Mouse (Mus musculus) intestine, embryonic 14.5 days (tissue): ENCODE results near the gene Trim15. TPM values are rescaled to one million over a fixed set of nuclear protein-coding genes. Genes with fewer than 3 reads are reported as not detected.

ENCODE experiments used
- ATAC-seq: fragments of 200-750 bp; cut with Nextera tagmentation; replicated peaks from 2 replicates; pipeline ENCODE4 v1.8.0; 2017; ENCODE audit warnings: low read depth, moderate number of reproducible peaks, moderate TSS enrichment, moderate library complexity; ENCODE audit not compliant: low FRiP score, low TSS enrichment
- DNase-seq: peaks from one replicate; pipeline ENCODE4 v3.0.0-alpha.2; 2018; ENCODE audit warnings: low spot score
- H3K27ac ChIP-seq: fragments of 300-500 bp; sonication (generic); 2 replicates; pipeline ENCODE4 v1.5.1; 2014; ENCODE audit warnings: low read depth, mild to moderate bottlenecking, control low read depth
- H3K27me3 ChIP-seq: fragments of 300-500 bp; sonication (generic); replicated peaks from 2 replicates; pipeline ENCODE4 v1.6.1; 2014; ENCODE audit warnings: low read length, control low read depth; ENCODE audit not compliant: control insufficient read depth, insufficient read depth
- H3K36me3 ChIP-seq: fragments of 300-500 bp; sonication (generic); 2 replicates; pipeline ENCODE4 v1.6.1; 2014; ENCODE audit warnings: low read length, control low read depth; ENCODE audit not compliant: control insufficient read depth, insufficient read depth
- H3K4me1 ChIP-seq: fragments of 300-500 bp; sonication (generic); replicated peaks from 2 replicates; pipeline ENCODE4 v1.6.1; 2014; ENCODE audit warnings: low read length, control low read depth, mixed read lengths; ENCODE audit not compliant: control insufficient read depth, insufficient read depth
- H3K4me2 ChIP-seq: fragments of 300-500 bp; sonication (generic); 2 replicates; pipeline ENCODE4 v1.6.1; 2014; ENCODE audit warnings: low read length
- H3K4me3 ChIP-seq: fragments of 300-500 bp; sonication (generic); 2 replicates; pipeline ENCODE4 v1.5.1; 2014; ENCODE audit warnings: low read depth, low read length, control low read depth, mixed read lengths
- H3K9ac ChIP-seq: fragments of 300-500 bp; sonication (generic); 2 replicates; pipeline ENCODE4 v1.6.1; 2014; ENCODE audit warnings: mild to moderate bottlenecking, low read length
- H3K9me3 ChIP-seq: fragments of 300-500 bp; sonication (generic); 2 replicates; pipeline ENCODE4 v1.6.1; 2016; ENCODE audit warnings: low read length, control low read depth; ENCODE audit not compliant: control insufficient read depth
- WGBS: fragments of 180-500 bp; shearing (Covaris S2); extraction: QIAGEN DNeasy Blood & Tissue Kit; methylation state at CpG from one replicate; pipeline ENCODE4 v1.1.7; 2014; 5-methylcytosine and 5-hydroxymethylcytosine counted together
- polyA plus RNA-seq: library from polyadenylated mRNA; unstranded; fragments of >200 nt; fragmentation: Nextera tagmentation; extraction: Ambion mirVana; gene quantifications from 2 replicates; pipeline ENCODE4 v1.2.1, GENCODE M21; 2014

Gene Trim15
- polyA plus RNA-seq, 1 experiment from 2014 or later: 1.3 TPM

GRCm38 (mm10) chr17:36885132-36885790 is 18.3 kb upstream of the Trim15 start:
- Histone ChIP-seq H3K9me3 (no peaks in the 10 kb centered on the region), H3K36me3 (no peaks in the 10 kb centered on the region), H3K4me3 (no peak overlapping the region), H3K27ac (no peak overlapping the region), H3K4me1 (no peaks in the 10 kb centered on the region), H3K4me2 (no peak overlapping the region), H3K9ac (no peak overlapping the region), H3K27me3 (no peaks in the 10 kb centered on the region)
- DNase-seq: no peak
- 0 out of 2 replicates have a peak, but pooled peaks have one; percentile 57 for ATAC-seq
- WGBS: 88% methylated on average over 12 of the region's 12 CpGs

- ATAC-seq (no peak), DNase-seq (no peak)
- H3K36me3 ChIP-seq: no peaks in the 10 kb centered on the region
- H3K9me3 ChIP-seq: no peaks in the 10 kb centered on the region
- no peak overlapping the region for H3K4me2 ChIP-seq
- no peak overlapping the region for H3K4me3 ChIP-seq
- no peak overlapping the region for H3K27ac ChIP-seq
- H3K4me1 ChIP-seq: no peaks in the 10 kb centered on the region
- H3K9ac ChIP-seq: no peak overlapping the region
- no peaks in the 10 kb centered on the region for H3K27me3 ChIP-seq
- 60% methylated on average over 2 of the region's 2 CpGs for WGBS
Observed at GRCm38 (mm10) chr17:36883350-36883749, 16.3 kb upstream of the Trim15 start.

- H3K9ac ChIP-seq: no peak overlapping the region
- no peaks in the 10 kb centered on the region for H3K36me3 ChIP-seq
- H3K4me3 ChIP-seq: no peak overlapping the region
- H3K4me1 ChIP-seq: no peaks in the 10 kb centered on the region
- no peaks in the 10 kb centered on the region for H3K9me3 ChIP-seq
- no peak overlapping the region for H3K4me2 ChIP-seq
- no peak for ATAC-seq
- H3K27me3 ChIP-seq: no peaks in the 10 kb centered on the region
- no peak for DNase-seq
- 42% methylated on average over 4 of the region's 4 CpGs for WGBS
- no peak overlapping the region for H3K27ac ChIP-seq
Observed at GRCm38 (mm10) chr17:36874636-36875035, 7.6 kb upstream of the Trim15 start.

GRCm38 (mm10) chr17:36869955-36870810 is 3.2 kb upstream of the Trim15 start:
- DNase-seq: no peak
- no peak overlapping the region for H3K4me2 ChIP-seq

GRCm38 (mm10) chr17:36869284-36869954 is 2.4 kb upstream of the Trim15 start, which contains the start of gene Trim10:
TSS of gene Trim10 (plus strand) at chr17:36869574.
- peaks cover 17% of the 10 kb centered on the region for H3K27me3 ChIP-seq
- 78% methylated on average over 4 of the region's 4 CpGs for WGBS
- H3K27ac ChIP-seq: no peak within 1 kb of the TSS
- H3K36me3 ChIP-seq: no peaks in the 10 kb centered on the region
- 0 out of 2 replicates have a peak, but pooled peaks cover 5% of the 10 kb centered on the region for H3K4me1 ChIP-seq
- ATAC-seq (no peak), DNase-seq (no peak)
- no peak within 1 kb of the TSS for H3K9ac ChIP-seq
- no peak within 1 kb of the TSS for H3K4me3 ChIP-seq
- H3K9me3 ChIP-seq: no peaks in the 10 kb centered on the region
- H3K4me2 ChIP-seq: no peak within 1 kb of the TSS

More at GRCm38 (mm10) chr17:36869955-36870810, 3.2 kb upstream of the Trim15 start:
- ATAC-seq: no peak
- Histone ChIP-seq H3K9ac (no peak overlapping the region), H3K27ac (no peak overlapping the region), H3K36me3 (no peaks in the 10 kb centered on the region), H3K4me1 (0 out of 2 replicates have a peak, but pooled peaks cover 5% of the 10 kb centered on the region), H3K4me3 (no peak overlapping the region), H3K9me3 (no peaks in the 10 kb centered on the region), H3K27me3 (peaks cover 17% of the 10 kb centered on the region)
- 72% methylated on average over 25 of the region's 25 CpGs for WGBS

GRCm38 (mm10) chr17:36868836-36869235 is 1.8 kb upstream of the Trim15 start:
- ATAC-seq (no peak), DNase-seq (no peak)
- 0 out of 2 replicates have a peak, but pooled peaks cover 5% of the 10 kb centered on the region for H3K4me1 ChIP-seq
- peaks cover 17% of the 10 kb centered on the region for H3K27me3 ChIP-seq
- no peak overlapping the region for H3K4me2 ChIP-seq
- no peak overlapping the region for H3K9ac ChIP-seq
- WGBS: 78% methylated on average over 2 of the region's 2 CpGs
- H3K9me3 ChIP-seq: no peaks in the 10 kb centered on the region
- no peak overlapping the region for H3K27ac ChIP-seq
- no peaks in the 10 kb centered on the region for H3K36me3 ChIP-seq
- no peak overlapping the region for H3K4me3 ChIP-seq

- ATAC-seq (no peak), DNase-seq (no peak)
- no peak overlapping the region for H3K27ac ChIP-seq
- H3K27me3 ChIP-seq: peaks cover 9% of the 10 kb centered on the region
- WGBS: 47% methylated on average over 2 of the region's 2 CpGs
- H3K4me2 ChIP-seq: no peak overlapping the region
- H3K4me3 ChIP-seq: no peak overlapping the region
- 0 out of 2 replicates have a peak, but pooled peaks cover 1% of the 10 kb centered on the region for H3K4me1 ChIP-seq
- H3K9me3 ChIP-seq: no peaks in the 10 kb centered on the region
- no peak overlapping the region for H3K9ac ChIP-seq
- H3K36me3 ChIP-seq: peaks cover 36% of the 10 kb centered on the region
Observed at GRCm38 (mm10) chr17:36861680-36862079, 5.3 kb downstream of the Trim15 start.

- 96% methylated on average over 3 of the region's 3 CpGs for WGBS
- no peak overlapping the region for H3K4me3 ChIP-seq
- peaks cover 69% of the 10 kb centered on the region for H3K36me3 ChIP-seq
- no peaks in the 10 kb centered on the region for H3K27me3 ChIP-seq
- H3K9me3 ChIP-seq: no peaks in the 10 kb centered on the region
- no peak overlapping the region for H3K9ac ChIP-seq
- H3K4me2 ChIP-seq: no peak overlapping the region
- no peak for ATAC-seq
- H3K4me1 ChIP-seq: no peaks in the 10 kb centered on the region
- H3K27ac ChIP-seq: no peak overlapping the region
- DNase-seq: no peak
Observed at GRCm38 (mm10) chr17:36858181-36858580, 8.8 kb downstream of the Trim15 start.
